Mouse (Mus musculus) heart, adult 2 months (tissue): ENCODE results near the gene Hoxb13.

Experiments
- CTCF ChIP-seq: fragments of 200-600 bp; IDR thresholded peaks from 2 replicates; pipeline ENCODE4 v1.8.1; 2022; ENCODE audit warnings: antibody characterized with exemption, mild to moderate bottlenecking, moderate library complexity
- POLR2A ChIP-seq: fragments of 200-500 bp; IDR thresholded peaks from 2 replicates; pipeline ENCODE4 v1.6.1; 2011; ENCODE audit warnings: mild to moderate bottlenecking, low read depth, low read length, control low read depth; ENCODE audit not compliant: insufficient read depth

DNA sequence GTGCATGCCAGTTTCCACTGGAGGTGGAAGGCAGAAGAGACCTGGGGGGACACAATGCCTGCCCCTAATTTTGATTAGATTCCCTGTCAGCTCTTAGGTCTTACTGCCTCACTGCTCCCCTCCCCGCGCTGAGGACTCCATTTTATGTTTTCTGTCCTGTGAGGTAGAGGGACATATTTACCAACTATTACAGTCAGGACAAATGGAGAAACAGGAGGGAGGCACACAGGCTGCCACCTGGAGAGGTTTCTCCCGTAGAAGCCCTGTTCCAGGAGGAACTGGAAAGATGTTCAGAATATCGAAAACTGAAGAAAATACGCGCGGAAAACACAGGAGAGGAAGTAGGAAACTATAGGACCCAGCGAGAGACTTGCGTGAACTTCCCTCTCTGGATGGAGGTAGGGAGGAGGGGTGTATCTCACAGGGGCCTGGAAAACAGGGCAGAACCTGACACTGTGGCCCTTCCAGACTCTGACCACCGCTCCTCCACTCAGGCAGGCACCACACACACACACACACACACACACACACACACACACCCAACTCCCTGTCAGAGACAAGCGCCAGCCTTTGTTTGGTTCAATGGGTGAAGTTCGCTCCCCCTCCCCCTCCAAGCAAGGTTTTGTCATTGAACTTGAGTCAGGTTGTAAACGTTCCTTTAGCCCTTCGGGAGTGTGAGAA, 8.4 kb downstream of the Hoxb13 start:
- TF ChIP-seq CTCF, result no peak
- no peak for TF ChIP-seq POLR2A
